Mouse (Mus musculus) C2C12 (cell line): ENCODE measurements around the gene Rhod.

Experiments used
- CTCF ChIP-seq: IDR thresholded peaks from one replicate; pipeline ENCODE4 v1.5.1; 2011; ENCODE audit not compliant: control insufficient read depth, insufficient read depth, insufficient read length
- MAX ChIP-seq: IDR thresholded peaks from one replicate; pipeline ENCODE4 v1.6.1; 2011; ENCODE audit warnings: mild to moderate bottlenecking, control low read depth
- MYOD1 ChIP-seq: IDR thresholded peaks from one replicate; pipeline ENCODE4 v1.6.1; 2011; ENCODE audit warnings: low read depth; ENCODE audit not compliant: control insufficient read depth, insufficient read length
- MYOG ChIP-seq: IDR thresholded peaks from one replicate; pipeline ENCODE4 v1.6.1; 2011; ENCODE audit not compliant: control insufficient read depth, insufficient read length; ENCODE audit errors: extremely low read depth
- USF1 ChIP-seq: IDR thresholded peaks from one replicate; pipeline ENCODE4 v1.6.1; 2011; ENCODE audit warnings: low read depth, mild to moderate bottlenecking, control low read depth, moderate library complexity

GRCm38 (mm10) chr19:4451098-4451497, 11.9 kb upstream of the Rhod start:
- TF ChIP-seq CTCF: no peak
- TF ChIP-seq MAX: no peak
- no peak for TF ChIP-seq MYOG
- no peak for TF ChIP-seq MYOD1
- TF ChIP-seq USF1: no peak
